Mouse (Mus musculus) ES-E14 (cell line): Measurements from ENCODE around the gene Tipin. TPM values are rescaled to one million over a fixed set of nuclear protein-coding genes. Genes with fewer than 3 reads are reported as not detected.

Experiments
- DNase-seq: peaks from one replicate; pipeline ENCODE4 v3.0.0-alpha.2; 2013; ENCODE audit warnings: low read depth, low spot score
- H3K27ac ChIP-seq: 2 replicates; pipeline ENCODE4 v1.5.1; 2012; ENCODE audit warnings: low read depth, mild to moderate bottlenecking, low read length, moderate library complexity, mixed read lengths; ENCODE audit not compliant: poor library complexity, insufficient read depth, severe bottlenecking
- H3K36me3 ChIP-seq: 2 replicates; pipeline ENCODE4 v1.6.1; 2012; ENCODE audit warnings: mild to moderate bottlenecking, low read length, moderate library complexity, mixed read lengths; ENCODE audit not compliant: control insufficient read depth, poor library complexity, insufficient read depth, severe bottlenecking
- H3K4me1 ChIP-seq, 2 experiments: fragments of 150-350 bp in 1 of 2; sonication (generic) in 1 of 2; 2 replicates each; pipeline ENCODE4 v1.6.1; 2012; ENCODE audit warnings: low read length in 2 of 2, mild to moderate bottlenecking in 1 of 2, mixed read lengths in 1 of 2; ENCODE audit not compliant: control insufficient read depth in 2 of 2, insufficient read depth in 2 of 2, poor library complexity in 1 of 2
- H3K4me3 ChIP-seq, 2 experiments: fragments of 150-350 bp in 1 of 2; sonication (generic) in 1 of 2; 2 replicates each; pipeline ENCODE4 v1.5.1; 2012; ENCODE audit warnings: low read length in 2 of 2, low read depth in 1 of 2, mild to moderate bottlenecking in 1 of 2, mixed read lengths in 1 of 2; ENCODE audit not compliant: insufficient read depth in 1 of 2, poor library complexity in 1 of 2, severe bottlenecking in 1 of 2
- H3K9ac ChIP-seq: 2 replicates; pipeline ENCODE4 v1.6.1; 2012; ENCODE audit warnings: low read depth, mild to moderate bottlenecking, low read length, mixed read lengths; ENCODE audit not compliant: poor library complexity, insufficient read depth, severe bottlenecking
- H3K9me3 ChIP-seq: fragments of 150-350 bp; sonication (generic); 2 replicates; pipeline ENCODE4 v1.6.1; 2012; ENCODE audit warnings: low read depth, mild to moderate bottlenecking, low read length; ENCODE audit not compliant: control insufficient read depth, insufficient read depth
- CHD2 ChIP-seq: IDR thresholded peaks from 2 replicates; pipeline ENCODE4 v1.6.1; 2014; ENCODE audit warnings: mild to moderate bottlenecking, low read depth, low read length, inconsistent platforms
- HCFC1 ChIP-seq: IDR thresholded peaks from 2 replicates; pipeline ENCODE4 v1.6.1; 2012; ENCODE audit warnings: low read length, inconsistent platforms, borderline replicate concordance; ENCODE audit not compliant: insufficient read depth
- MAFK ChIP-seq: IDR thresholded peaks from 2 replicates; pipeline ENCODE4 v1.6.1; 2014; ENCODE audit warnings: mild to moderate bottlenecking, low read depth, low read length, inconsistent platforms; ENCODE audit not compliant: insufficient read depth
- ZC3H11A ChIP-seq: IDR thresholded peaks from 2 replicates; pipeline ENCODE4 v1.6.1; 2012; ENCODE audit warnings: low read depth, mild to moderate bottlenecking, inconsistent platforms, low read length, borderline replicate concordance
- ZNF384 ChIP-seq: IDR thresholded peaks from 2 replicates; pipeline ENCODE4 v1.6.1; 2012; ENCODE audit warnings: low read depth, low read length, inconsistent platforms
- in situ Hi-C, 2 experiments: fragments of 600-800 bp; cut with MboI; formaldehyde crosslinking; loops; one replicate each; pipeline ENCODE4 v1.15.1; 2025; ENCODE audit warnings: low sequenced_read_pairs in 2 of 2, inconsistent platforms in 1 of 2; ENCODE audit not compliant: unreplicated experiment in 2 of 2
- total RNA-seq: library from RNA; depleted of rRNA; stranded (reverse); fragments of 300-350 nt; gene quantifications from 2 replicates; pipeline ENCODE4 v1.2.3, GENCODE M21; 2012; rRNA removed

The Tipin gene
- total RNA-seq, 1 experiment, result 195 TPM

DNA sequence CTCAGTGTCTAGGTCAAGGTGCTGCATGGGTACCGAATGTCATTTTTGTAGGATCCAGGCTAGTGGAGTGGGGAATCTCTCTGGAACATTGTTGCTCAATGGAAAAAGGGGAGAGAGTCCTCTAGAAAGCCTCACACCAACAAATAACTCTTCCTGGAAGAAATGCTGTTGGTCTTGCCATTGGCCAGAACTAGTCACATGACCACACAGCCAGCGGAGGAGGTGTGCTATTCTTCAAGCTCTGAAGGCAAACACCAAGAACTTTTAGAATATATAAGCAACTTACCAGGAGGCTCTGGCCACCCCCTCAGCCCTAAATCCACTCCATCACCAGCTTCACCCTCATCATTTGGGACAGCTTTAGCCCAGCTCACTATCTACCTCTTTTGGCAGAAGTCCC is 62.3 kb downstream of the Tipin start:
- in situ Hi-C loops, result no loop called here
- Histone ChIP-seq H3K9me3 (no peaks in the 10 kb centered on the region), H3K36me3 (no peaks in the 10 kb centered on the region)

DNA sequence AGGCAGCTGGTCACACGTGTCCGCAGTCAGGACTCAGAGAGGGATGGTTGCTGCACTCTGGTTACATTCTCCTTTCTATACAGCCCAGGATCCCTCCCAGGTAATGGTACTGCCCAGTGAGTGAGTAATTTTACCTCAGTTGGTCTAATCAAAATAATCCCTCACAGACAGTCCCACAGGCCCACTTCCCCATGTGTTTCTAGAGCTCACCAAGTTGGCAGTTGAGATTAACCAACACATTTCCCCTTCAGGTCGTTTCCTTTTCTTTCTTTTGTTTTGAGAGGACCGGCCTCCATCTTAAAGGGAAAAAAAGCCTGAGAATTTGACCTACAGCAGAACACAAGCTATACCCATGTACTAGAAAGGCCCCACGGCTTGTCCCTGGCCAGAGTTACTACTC is 64.5 kb downstream of the Tipin start:
- in situ Hi-C loops, result no loop called here
- TF ChIP-seq ZNF384, result no peak
- TF ChIP-seq MAFK, result no peak
- TF ChIP-seq ZC3H11A, result no peak
- no peak for TF ChIP-seq HCFC1
- TF ChIP-seq CHD2, result no peak
- Histone ChIP-seq H3K36me3 (no peaks in the 10 kb centered on the region), H3K4me3 (no peak overlapping the region), H3K4me1 (no peaks in the 10 kb centered on the region), H3K9me3 (no peaks in the 10 kb centered on the region), H3K27ac (no peak overlapping the region), H3K9ac (no peak overlapping the region)
- no peak for DNase-seq

More for the DNA sequence above, 62.3 kb downstream of the Tipin start:
- TF ChIP-seq ZC3H11A, result no peak
- no peak for TF ChIP-seq HCFC1
- no peak for TF ChIP-seq CHD2
- no peak for TF ChIP-seq MAFK
- no peak for TF ChIP-seq ZNF384
- DNase-seq, result no peak
- Histone ChIP-seq H3K9ac (no peak overlapping the region), H3K4me1 (peaks cover 5 to 6% of the 10 kb centered on the region in 2 experiments; a peak in 2 of 4 replicates), H3K27ac (no peak overlapping the region), H3K4me3 (no peak overlapping the region)

DNA sequence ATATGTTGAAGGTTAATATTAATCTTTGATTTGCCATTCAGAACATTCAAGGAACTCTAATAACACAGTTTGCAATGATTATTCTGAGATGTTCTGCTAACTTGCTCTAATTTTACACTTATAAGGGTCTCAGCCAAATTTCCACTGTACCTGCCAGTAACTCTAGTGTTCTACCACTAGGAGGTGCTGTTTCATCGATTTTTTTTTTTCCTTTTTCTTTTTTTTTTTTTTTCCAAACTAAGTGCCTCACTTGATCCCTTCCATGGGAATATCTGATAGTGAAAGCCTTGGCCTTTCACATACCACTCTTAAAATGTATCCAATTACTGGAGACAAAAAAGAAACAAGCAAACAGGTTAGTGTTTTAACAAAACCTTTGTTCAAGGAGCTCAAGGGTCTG is 66.0 kb downstream of the Tipin start:
- no peak overlapping the region for H3K27ac ChIP-seq
- in situ Hi-C loops, result no loop called here
- no peaks in the 10 kb centered on the region for H3K9me3 ChIP-seq
- no peak overlapping the region for H3K9ac ChIP-seq
- DNase-seq, result no peak
- H3K4me1 ChIP-seq, result no peaks in the 10 kb centered on the region
- TF ChIP-seq ZNF384, result peak; percentile 100
- no peak for TF ChIP-seq HCFC1
- no peak for TF ChIP-seq CHD2
- TF ChIP-seq MAFK, result no peak
- TF ChIP-seq ZC3H11A, result peak; percentile 33; the same call in 1 of the 2 replicates
- no peaks in the 10 kb centered on the region for H3K36me3 ChIP-seq
- no peak overlapping the region for H3K4me3 ChIP-seq

DNA sequence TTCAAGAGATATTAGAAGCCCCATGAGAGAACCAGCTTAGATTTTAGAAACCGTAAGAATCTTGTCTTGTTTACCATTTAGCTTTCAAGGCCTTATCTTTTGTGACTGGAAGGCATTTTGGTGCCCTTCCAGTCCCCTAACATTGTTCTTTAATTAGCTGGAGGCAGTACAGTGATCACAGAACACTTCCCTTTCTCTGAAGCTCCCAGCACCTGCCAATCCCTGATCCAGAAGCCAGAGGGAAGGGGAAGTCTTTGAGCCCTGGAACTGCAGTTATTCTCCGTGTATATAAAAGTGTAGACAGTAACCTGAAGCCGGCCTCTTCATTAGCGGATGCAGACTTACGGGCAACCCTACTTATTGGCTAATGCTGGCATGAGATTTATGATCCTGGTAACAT is 68.1 kb downstream of the Tipin start:
- TF ChIP-seq ZNF384 (no peak), HCFC1 (no peak), MAFK (no peak), CHD2 (no peak)
- Histone ChIP-seq H3K36me3 (no peaks in the 10 kb centered on the region), H3K27ac (no peak overlapping the region), H3K9me3 (no peaks in the 10 kb centered on the region), H3K4me1 (no peaks in the 10 kb centered on the region), H3K4me3 (no peak overlapping the region), H3K9ac (no peak overlapping the region)
- no peak for DNase-seq
- in situ Hi-C loops, result no loop called here

DNA sequence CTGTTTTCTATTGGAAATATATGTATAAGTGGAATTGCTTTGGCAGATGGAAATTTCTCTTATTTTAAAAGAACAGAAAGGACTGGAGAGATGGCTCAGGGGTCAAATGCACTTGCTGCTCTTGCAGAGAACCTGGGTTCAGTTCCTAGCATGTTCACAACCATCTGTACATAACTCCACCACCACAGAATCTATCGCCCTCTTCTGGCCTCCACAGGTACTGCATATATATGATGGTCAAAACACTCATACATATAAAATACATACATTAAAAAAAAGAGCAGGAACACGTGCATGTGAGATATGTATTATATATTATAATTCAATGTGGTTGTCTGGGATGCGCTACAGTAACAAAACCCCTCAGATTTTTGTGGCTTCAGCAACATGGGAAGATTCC is 69.8 kb downstream of the Tipin start:
- in situ Hi-C loops, result no loop called here
- Histone ChIP-seq H3K9me3 (no peaks in the 10 kb centered on the region), H3K36me3 (no peaks in the 10 kb centered on the region), H3K9ac (no peak overlapping the region), H3K27ac (no peak overlapping the region), H3K4me3 (no peak overlapping the region), H3K4me1 (no peaks in the 10 kb centered on the region)
- no peak for TF ChIP-seq MAFK
- TF ChIP-seq ZC3H11A, result 0 out of 2 replicates have a peak, but pooled peaks have one; percentile 20
- no peak for DNase-seq

Other genes with a start within 250 kb of the Tipin start
- gene Lctl, start 164.4 kb upstream of the Tipin start, total RNA-seq, result 1.5 and 2.3 TPM in 2 replicates
- gene Zwilch, start 108.5 kb upstream of the Tipin start, total RNA-seq, result 99.2 and 151 TPM in 2 replicates
- 1,251 and 1,343 TPM in 2 replicates for gene Rpl4, start 108.2 kb upstream of the Tipin start, total RNA-seq
- 9.6 and 17.1 TPM in 2 replicates for gene Snapc5, start 102.3 kb upstream of the Tipin start, total RNA-seq
- 0.48 and 0.54 TPM in 2 replicates for gene Uchl4, start 46.4 kb upstream of the Tipin start, total RNA-seq
- 62.1 and 73.0 TPM in 2 replicates for gene Map2k1, start 27.9 kb upstream of the Tipin start, total RNA-seq
- gene Dis3l, start 59.7 kb downstream of the Tipin start, total RNA-seq, result 10.1 and 11.2 TPM in 2 replicates
- 7.5 and 12.5 TPM in 2 replicates for gene Megf11, start 104.0 kb downstream of the Tipin start, total RNA-seq